Mouse (Mus musculus) regulatory T cell (primary cell): Measurements from ENCODE around the gene Kif5c.

ENCODE experiments used
- in situ Hi-C: fragments of 300-600 bp; cut with MboI, MseI; formaldehyde crosslinking; loops from one replicate; pipeline ENCODE4 v1.15.1; 2025; ENCODE audit warnings: high pct_unique_total_duplicates

The Kif5c gene

DNA sequence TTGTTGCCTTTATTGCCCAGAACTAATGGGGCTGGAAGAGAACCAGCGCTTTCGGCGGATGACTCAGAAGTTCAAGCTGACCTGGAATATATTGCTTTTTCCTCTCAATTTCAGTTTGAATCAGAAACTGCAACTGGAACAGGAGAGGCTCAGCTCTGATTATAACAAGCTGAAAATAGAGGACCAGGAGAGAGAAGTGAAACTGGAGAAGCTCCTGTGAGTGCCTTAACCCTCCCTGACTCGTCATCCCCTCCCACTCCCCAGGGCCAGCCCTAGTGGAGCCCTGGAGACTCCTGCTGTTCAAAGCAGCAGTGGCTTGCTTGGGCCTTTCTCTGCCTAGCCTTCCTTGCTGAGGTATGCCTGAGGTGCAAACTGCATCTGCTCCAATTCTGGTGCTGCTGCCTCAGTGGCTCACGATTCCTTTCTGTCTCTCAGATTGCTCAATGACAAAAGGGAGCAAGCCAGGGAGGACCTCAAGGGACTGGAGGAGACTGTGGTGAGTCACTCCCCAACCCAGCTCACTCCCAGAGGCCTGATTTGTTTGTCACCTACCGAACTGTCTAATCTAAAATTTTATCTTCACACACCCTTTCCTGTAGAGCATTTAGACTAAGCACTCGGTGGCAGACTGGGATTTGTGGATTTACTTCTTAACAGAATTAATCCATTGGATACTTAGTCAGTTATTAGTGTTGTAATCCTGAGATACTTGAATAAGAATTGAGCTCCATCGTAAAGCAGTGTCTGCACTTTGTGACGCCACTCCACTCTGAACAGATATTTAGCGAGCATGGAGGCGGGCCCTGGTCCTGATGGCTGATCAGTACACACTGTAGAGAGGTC, 125.4 kb downstream of the Kif5c start:
- in situ Hi-C loops, result loop anchor here (25.0 kb wide), 1 partner anchor 832 kb away; no protein-coding TSS in a partner anchor

DNA sequence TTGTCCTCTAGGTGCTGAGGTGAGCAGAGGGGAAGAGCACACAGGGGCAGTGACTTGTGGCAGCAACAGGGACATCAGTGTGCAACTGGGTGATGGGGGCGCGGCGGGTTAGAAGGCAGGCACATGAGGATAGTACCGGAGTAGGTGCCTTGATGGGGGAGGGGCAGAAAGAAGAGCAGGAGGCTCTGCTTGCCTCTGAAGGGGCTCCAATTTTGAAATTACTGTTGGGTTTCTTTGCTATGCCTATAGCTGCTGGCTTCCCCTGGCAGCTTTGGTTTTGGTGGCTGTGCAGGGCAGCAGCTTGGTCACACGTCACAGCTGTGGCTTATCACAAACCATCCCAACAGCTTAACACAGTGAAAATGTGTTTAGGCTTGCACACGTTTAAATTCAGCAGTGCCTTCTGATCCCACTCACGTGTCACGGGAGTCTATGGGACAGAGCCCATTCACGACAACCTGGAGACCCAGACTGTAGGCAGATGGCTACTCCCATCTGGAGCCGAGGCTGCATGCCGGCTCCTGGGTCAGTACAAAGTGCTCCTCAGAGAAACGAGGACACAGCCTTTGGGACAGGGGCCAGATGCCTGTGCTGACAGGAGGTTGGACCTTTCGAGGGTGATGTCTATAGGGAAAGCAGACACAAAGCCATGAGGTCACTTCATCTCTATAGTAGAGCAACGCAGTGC, 126.1 kb downstream of the Kif5c start:
- in situ Hi-C loops, result loop anchor here (25.0 kb wide), 1 partner anchor 833 kb away; no protein-coding TSS in a partner anchor

DNA sequence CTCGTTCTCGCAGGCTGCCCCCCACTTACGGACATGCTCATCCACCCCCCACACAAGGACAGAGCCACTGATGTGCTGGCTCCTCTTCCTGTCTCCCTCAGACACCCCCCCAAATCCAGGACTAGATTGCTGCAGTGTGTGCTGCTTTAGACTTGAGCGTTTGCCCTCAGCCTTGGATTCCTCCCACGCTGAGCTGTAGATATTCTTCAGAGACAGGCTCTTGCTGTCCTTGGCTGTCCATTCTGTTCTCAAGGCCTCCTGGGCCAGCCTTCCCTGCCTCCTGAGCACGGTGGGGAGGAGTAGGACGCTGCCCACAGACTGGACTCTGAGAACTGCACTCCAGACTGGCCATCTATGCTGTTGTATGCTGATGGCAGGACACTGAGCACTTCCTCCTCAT, 127.8 kb downstream of the Kif5c start:
- in situ Hi-C loops, result loop anchor here (25.0 kb wide), 1 partner anchor 835 kb away; no protein-coding TSS in a partner anchor

DNA sequence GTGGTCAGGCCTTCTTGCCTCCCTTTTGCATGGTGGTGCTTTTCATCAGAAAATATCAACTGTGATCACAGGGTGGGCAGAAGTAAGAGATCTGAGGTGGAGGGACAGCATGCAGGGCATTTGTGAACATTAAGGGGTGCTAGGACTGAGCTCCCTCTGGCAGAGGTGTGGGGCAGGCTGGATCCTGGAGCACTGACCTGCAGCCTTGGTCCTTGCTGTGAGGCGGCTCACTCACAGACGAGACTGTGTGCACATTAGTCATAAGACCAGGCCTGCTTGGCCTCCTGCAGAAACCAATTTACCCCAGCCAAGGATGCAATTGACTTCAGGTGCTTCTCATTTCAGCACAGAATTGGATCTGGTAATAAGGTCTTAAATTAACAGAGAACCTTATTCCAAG, 128.6 kb downstream of the Kif5c start:
- in situ Hi-C loops, result loop anchor here (25.0 kb wide), 1 partner anchor 835 kb away; no protein-coding TSS in a partner anchor

DNA sequence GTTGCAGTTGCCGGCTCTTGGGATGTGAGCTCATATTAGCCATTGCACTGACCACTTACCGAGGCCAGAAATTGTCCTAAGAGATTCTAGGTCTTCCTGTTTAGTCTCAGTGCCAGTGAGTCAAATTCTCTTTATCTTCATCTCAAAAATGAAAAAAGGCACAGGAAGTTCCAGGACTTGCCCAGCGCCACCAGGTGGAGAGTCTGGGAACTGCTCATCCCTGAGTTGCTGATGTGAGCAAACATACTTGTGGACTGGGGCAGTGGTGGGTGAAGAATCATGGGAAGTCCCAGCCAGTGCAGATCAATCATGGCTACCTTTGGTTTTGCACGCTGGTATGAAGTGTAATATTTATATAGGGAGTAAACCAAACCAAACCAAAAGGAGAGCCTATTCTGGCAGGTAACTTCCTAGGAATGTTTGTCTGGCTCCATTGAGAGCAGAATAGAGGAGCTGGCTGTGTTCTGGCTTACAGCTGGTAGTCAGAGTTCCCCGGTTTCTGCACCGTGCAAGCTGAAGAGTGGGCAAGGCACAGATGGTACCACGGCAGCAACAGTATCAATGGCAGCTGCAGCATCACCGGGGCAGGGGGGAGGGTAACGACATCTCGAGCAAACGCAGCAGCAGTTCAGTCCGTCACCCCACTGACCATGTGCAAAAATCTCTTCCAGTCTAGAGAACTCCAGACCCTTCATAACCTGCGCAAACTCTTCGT, 129.7 kb downstream of the Kif5c start:
- in situ Hi-C loops, result loop anchor here (25.0 kb wide), 1 partner anchor 836 kb away; no protein-coding TSS in a partner anchor

DNA sequence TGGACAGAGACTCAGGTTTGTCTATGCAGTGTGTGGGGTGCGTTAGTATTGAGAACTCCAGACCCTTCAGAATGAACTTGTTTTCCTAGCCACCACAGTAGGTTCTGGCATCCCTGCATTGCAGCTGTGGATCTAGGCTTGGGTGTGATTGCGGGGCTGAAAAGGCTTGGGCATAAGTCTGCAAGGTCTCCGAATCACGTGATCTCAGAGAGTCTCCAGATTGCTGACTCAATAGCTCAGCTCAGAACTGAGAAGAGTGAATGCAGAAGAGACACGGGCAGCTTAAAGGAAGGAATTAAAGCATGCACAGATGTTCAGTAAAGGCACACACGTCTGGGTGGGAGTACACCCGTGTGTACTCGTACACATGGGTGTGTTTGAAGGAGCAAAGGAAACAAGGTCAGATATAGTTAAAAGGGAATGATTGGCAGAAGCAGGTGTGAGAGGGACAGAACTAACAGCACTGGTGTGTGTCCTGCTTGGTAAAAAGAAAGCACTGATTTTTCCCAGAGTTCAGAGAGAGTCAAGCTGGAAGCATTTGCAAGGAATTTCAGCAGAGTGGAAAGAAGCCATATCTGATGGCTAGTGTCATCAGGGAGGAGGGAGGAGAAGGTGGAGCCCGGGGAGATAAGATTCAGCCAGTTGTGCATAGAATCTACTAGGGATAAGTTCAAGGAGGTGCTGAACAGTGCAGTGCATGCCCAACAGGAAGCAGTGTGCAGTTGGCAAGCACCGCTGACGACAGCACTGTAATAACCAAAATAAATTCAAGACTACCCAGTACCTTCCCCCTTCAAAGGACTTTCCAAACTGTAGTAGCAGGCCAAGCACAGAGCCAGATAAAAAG, 130.9 kb downstream of the Kif5c start:
- in situ Hi-C loops, result loop anchor here (25.0 kb wide), 1 partner anchor 838 kb away; no protein-coding TSS in a partner anchor

DNA sequence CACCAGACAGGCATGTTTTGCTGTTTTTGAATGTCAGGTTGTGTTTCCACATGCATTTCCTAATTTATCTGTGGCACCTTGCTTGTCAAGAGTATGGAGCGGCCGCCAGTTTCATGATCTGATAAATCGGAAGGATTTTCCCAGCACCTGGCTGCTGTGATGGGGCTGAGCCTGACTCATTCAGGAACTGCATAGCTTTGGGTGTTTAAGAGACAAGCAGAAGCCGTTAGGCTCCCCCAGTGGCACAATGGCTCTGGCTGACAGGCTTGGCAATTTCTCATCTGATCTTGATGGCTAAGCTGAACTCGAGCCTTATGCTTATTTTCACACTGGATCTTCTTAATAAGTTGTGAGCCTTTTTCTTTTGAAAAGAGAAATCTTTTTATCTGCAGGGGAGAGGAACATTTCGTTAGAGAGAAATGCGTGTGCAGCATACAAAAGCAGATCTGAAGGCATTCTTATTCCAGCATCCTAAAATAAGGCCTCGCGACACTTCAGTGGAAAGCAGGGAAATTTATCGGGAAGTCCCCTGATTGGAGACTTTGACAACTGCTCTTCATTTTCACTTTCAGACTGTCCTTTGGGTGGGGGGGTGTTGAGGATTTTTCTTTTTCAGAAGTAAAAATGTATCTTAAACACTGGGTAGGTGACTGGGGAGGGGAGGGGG, 132.6 kb downstream of the Kif5c start:
- in situ Hi-C loops, result no loop called here

DNA sequence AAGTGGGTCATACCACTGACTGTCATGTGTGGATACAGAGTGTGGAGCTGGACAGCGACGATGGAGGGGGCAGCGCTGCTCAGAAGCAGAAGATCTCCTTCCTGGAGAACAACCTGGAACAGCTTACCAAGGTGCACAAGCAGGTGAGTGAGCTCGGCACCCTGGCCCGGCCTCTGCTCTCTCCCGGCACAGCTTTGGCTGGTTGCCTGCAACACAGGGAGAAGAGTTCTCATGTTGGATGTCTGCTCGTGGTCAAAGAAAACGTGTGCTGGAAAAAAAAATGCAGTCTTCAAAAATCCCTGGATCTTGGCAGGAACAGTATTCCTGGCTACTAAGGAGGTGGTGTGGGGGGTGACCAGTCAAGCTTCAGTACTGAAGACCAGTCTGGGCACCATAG, 133.1 kb downstream of the Kif5c start:
- in situ Hi-C loops, result no loop called here

DNA sequence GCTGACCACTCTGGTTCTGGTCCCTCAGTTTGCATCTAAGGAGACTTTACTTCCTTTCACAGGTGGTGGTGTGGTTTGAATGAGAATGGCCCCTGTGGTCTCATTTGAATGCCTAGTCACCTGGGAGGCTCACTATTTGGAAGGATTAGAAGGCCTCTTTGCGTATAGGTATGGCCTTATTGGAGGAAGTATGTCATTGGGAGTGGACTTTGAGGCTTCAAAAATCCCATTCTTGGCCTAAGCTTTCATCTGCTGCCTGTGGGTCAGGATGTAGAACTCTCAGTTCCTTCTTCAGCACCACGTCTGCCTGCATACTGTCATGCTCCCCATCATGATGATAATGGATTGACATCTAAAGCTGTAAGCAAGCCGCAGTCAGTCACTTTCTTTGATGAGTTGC, 134.0 kb downstream of the Kif5c start:
- in situ Hi-C loops, result no loop called here

DNA sequence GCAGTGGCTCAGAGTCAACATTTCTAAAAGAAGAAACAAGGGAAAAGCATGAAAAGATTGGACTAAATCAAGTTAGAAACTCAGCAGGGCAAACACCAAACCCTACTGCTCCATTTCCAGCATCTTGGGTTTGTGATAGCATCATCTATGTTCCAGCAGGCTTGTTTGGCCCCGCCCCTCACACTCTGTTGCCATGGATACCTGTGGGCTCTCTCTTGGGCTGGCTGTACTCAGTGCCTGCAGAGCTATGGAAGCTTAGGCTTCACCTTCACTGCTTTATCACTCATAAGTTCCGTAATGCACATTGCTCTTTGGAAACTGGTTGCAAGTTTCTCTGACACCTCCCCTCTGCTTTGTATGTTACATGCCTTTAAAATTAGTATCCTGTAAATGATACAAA, 136.0 kb downstream of the Kif5c start:
- in situ Hi-C loops, result no loop called here

DNA sequence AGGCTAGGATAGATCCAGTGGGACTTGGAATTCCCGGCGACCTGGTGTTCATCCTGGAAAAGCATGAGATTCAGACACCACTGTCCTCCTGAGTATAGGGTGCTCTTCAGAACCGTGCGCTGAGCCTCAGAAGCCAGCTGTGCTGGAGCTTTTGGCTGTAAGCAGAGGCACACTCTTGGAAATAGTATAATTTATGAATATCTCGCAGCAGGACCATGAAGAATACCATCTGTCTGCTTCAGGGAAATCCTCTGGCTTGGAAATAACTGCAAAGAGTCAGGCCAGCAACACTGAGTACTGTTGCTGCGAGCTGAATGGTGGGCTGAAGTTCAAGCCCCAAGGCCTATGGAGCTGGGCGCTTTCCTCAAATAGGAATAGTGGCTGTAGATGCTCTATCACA, 138.5 kb downstream of the Kif5c start:
- in situ Hi-C loops, result no loop called here

DNA sequence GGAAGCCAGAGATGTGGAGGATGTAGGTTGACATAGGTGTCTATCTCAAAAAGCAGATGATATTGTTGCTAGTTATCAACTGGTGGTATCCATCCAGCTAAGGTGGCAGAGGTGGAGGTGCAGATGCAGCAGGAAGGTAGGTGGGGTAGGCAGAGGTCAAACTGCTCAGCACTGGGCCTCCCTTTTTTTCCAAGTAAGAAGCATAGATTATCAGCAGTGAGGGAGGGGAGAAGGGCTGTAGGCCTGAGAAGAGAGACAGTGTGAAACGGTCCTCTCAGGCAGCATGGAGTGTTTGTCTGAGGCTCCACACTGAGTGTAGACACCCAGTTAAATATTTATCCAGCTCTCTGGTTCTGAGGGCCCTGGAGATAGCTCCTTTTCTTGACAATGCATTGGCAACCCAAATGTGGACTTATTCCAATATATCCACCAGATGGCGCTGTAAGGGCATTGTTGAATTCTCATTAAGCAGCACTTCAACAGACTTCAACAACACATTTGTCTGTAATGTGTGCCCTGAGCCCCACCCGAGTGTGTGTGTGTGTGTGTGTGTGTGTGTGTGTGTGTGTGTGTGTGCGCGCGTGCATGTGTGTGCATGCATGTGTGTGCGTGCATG, 145.3 kb downstream of the Kif5c start:
- in situ Hi-C loops, result no loop called here

DNA sequence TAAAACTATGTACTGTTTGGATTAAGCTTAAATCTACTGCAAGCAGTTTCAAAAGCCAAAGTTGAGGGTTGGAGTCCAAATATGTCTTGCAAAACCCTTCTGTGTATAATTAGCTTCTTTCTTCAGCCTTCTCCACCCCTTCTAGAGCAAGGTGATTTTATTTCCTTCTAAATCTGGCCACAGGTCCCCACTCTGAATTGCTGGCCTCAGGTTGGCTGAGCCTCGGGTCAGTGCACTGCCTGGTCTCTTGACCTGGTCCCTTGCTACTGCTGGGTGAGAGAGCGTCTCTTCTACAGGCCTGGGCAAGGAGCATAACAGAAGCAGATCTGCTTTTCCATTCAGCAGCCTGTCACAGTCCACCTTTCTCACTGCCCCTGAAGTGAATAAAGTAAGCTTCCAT, 149.8 kb downstream of the Kif5c start:
- in situ Hi-C loops, result loop anchor here (5.0 kb wide), 1 partner anchor 503 kb away; no protein-coding TSS in a partner anchor

DNA sequence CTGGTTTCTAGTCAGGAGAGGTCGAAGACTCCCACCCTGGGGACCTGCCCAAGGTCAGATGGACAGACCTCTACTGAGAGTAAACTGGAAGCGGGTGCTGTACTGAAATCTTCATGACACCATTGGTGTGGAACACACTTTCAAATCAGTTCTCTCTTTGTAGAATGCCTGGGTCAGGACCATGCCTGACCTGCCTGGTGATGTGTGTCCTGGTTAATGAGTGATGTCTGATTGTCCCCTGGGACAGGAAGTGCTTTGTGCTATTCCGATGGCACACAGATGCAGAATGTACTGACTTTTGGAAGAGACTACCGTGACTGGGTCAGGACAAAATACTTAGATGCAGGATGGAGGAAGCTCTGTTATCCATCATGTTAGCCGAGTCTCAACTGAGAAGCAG, 151.3 kb downstream of the Kif5c start:
- in situ Hi-C loops, result loop anchor here (10.0 kb wide), 1 partner anchor 1214 kb away; no protein-coding TSS in a partner anchor

DNA sequence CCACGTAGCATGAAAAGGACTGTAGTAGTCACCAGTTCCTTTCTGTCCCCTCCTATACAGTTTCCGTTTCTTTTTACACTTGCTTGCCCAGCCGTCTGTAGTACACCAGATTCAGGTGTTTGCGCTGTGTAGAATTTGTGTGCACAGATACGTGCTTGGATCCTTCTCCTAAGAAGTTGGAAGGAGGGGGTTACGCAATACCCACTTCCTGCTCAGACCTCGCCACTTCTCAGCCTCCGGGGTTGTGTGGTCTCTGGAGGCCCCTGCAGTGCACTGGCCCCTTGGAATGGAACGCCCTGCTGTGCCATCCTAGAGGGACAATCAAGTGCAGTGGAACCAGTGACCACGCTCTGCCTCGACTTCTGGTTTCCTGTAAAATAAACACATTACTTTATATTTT, 152.1 kb downstream of the Kif5c start:
- in situ Hi-C loops, result loop anchor here (10.0 kb wide), 1 partner anchor 1214 kb away; no protein-coding TSS in a partner anchor

DNA sequence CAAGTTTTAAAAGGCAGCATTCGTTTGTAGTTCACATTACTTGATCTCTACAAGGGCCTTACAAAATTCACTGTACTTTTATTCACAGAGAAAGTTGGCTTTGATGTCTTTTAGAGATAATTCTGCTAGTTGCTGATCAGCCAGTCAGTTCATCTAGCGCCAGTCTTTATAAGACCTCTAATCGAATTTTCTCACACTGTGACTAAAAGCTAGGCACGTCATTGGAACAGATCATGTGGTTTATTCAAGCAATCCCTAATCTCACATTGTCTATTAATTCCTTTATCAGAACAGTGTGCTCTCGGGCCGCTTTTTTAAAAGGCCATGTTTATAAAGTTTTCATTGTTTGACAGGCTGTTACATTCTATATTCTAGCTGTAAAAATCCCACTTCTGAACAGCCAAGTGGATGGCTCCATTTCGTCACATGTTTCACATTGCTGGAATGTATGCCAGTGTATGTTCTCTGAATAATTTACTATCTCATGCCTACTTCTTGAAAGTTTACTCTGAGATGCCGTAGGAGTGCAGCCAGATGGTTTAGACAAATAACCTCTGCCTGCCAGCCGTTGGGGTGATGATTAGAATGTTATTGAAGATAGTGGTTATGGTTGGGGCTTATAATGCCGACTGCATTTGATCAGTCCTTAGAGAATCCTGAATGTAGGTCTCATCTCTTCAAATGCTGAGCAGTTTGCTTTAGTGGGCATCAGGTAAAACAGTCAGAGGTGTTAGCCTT, 154.3 kb downstream of the Kif5c start:
- in situ Hi-C loops, result loop anchor here (10.0 kb wide), 1 partner anchor 1211 kb away; no protein-coding TSS in a partner anchor

DNA sequence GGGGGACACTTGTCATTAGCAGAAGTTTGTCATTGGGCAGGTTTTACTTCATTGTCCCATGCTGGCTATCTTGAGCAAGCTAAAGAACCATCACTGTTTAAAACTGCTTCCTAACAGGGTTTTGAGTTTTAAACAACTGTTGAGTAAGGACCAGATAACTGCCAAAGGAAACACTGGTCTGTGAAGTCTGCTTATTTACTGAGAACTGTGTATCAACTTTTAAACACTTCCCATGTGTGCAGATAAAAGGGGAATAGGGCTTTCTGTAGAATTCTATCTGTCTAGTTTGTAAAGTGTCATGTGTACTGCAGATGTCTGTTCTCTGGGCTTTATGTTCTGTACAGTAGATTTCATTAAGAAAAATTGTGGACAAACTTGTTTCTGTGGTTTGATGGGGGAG, 155.1 kb downstream of the Kif5c start:
- in situ Hi-C loops, result loop anchor here (10.0 kb wide), 1 partner anchor 1211 kb away; no protein-coding TSS in a partner anchor

DNA sequence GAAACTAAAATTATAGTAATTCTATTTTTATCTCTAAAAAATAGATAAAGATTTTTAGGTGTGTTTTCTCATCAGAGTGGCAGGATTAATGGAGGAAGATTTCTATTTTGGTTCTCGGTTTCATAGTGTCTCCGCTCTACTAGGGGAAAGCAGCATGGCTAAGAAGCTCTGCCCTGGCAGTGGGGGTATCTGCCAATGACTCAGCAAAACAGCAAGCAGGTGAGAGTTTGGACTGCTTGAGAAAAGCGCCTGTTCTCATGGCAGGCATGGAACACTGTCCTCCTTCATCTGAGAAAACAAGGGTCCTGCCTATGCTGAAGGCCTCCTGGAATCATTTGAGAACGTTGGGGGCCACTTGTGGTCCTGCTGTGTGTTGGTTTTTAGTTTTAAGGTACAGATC, 156.1 kb downstream of the Kif5c start:
- in situ Hi-C loops, result loop anchor here (10.0 kb wide), 1 partner anchor 1210 kb away; no protein-coding TSS in a partner anchor

DNA sequence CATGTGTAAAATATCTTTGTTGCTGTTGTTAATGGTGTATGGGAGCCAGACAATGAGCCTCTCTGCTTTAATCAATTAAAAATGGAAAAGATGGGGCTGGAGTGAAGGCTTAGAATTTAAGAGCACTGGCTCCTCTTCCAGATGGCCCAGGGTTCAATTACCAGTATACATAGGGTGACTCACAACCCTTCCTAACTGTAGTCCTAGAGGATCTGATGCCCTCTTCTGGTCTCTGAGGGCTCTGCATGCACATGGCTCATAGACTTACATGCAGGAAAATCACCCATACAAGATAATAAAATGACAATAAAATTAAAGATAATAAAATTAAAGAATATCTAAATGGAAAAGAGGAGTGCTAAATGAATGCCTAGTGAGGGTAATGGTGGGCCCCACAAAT, 156.6 kb downstream of the Kif5c start:
- in situ Hi-C loops, result loop anchor here (10.0 kb wide), 1 partner anchor 1209 kb away; no protein-coding TSS in a partner anchor
